Mouse (Mus musculus): ENCODE measurements around the gene Nudt8. TPM values are rescaled to one million over a fixed set of nuclear protein-coding genes. Genes with fewer than 3 reads are reported as not detected.

Gene Nudt8
- polyA plus RNA-seq, 1 experiment from 2014 or later, result 41.1 TPM

DNA sequence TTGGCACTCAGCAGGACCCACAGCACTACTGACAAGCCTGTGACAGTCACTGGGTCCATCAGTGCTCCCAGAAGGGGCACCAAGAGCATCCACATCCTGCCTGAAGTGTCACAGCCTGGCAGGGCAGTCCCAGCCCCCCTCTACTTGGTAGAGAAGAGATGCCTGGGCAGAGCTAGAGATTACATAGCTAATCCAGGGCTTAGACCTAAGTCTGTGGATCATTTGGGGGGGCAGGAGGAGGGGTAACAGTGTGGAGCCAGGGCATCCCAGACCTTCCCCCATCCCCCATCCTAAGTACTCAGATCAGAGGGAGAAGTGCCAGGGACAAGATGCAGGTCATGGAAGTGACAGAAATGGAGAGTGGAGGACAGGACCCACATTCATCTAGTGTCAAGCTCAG, 14.4 kb downstream of the Nudt8 start:
- H3K4me2 ChIP-seq (ENCODE audit: low read length), result no peak overlapping the region
- H3K9ac ChIP-seq (ENCODE audit: low read length), result no peak overlapping the region
- no peaks in the 10 kb centered on the region; the same call in 1 of the 2 replicates for H3K4me1 ChIP-seq (ENCODE audit: control insufficient read depth, insufficient read depth, low read length)
- H3K27me3 ChIP-seq (replicated peaks; ENCODE audit: control insufficient read depth, insufficient read depth, low read length), result no peaks in the 10 kb centered on the region
- ATAC-seq (no peak), DNase-seq (ENCODE audit: low spot score) (no peak)
- no peaks in the 10 kb centered on the region for H3K9me3 ChIP-seq (replicated peaks; ENCODE audit: control insufficient read depth, low read length)
- H3K4me3 ChIP-seq (ENCODE audit: low read depth, low read length), result no peak overlapping the region
- peaks cover 12% of the 10 kb centered on the region for H3K36me3 ChIP-seq (ENCODE audit: control insufficient read depth, insufficient read depth, low read length)
- H3K27ac ChIP-seq (ENCODE audit: low read depth, low read length), result no peak overlapping the region

DNA sequence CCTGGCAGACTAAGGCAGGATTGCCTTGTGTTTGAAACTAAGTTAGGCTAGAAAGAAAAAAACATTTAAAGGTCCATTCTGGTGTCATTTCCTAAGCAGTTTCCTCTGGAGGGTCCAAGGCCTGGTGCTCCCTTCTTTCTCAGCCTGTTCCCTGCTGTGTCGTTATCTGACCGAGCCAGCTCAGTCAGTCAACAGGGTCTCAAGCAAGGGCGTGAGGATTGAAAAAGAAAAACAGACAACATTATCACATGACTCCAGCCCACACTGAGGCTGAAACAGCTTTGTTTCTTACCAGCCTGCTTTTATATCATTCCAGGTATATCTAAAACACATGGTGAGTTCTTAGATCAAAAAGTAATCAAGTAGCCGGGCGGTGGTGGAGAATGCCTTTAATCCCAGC, 15.3 kb downstream of the Nudt8 start:
- no peak overlapping the region for H3K4me3 ChIP-seq (ENCODE audit: low read depth, low read length)
- no peaks in the 10 kb centered on the region for H3K9me3 ChIP-seq (replicated peaks; ENCODE audit: control insufficient read depth, low read length)
- no peak overlapping the region for H3K27ac ChIP-seq (ENCODE audit: low read depth, low read length)
- 62% methylated on average over 5 of the region's 5 CpGs for WGBS
- no peak for ATAC-seq
- no peak overlapping the region for H3K4me2 ChIP-seq (ENCODE audit: low read length)
- no peak for DNase-seq (ENCODE audit: low spot score)
- no peaks in the 10 kb centered on the region; the same call in 1 of the 2 replicates for H3K4me1 ChIP-seq (ENCODE audit: control insufficient read depth, insufficient read depth, low read length)
- H3K9ac ChIP-seq (ENCODE audit: low read length), result no peak overlapping the region
- H3K36me3 ChIP-seq (ENCODE audit: control insufficient read depth, insufficient read depth, low read length), result peaks cover 5% of the 10 kb centered on the region; the same call in 1 of the 2 replicates
- no peaks in the 10 kb centered on the region for H3K27me3 ChIP-seq (replicated peaks; ENCODE audit: control insufficient read depth, insufficient read depth, low read length)

GRCm38 (mm10) chr19:4017921-4018587, 17.7 kb downstream of the Nudt8 start:
- H3K4me2 ChIP-seq (ENCODE audit: low read length), result no peak overlapping the region
- WGBS, result 66% methylated on average over 10 of the region's 10 CpGs
- no peaks in the 10 kb centered on the region for H3K4me1 ChIP-seq (ENCODE audit: control insufficient read depth, insufficient read depth, low read length)
- H3K4me3 ChIP-seq (ENCODE audit: low read depth, low read length), result no peak overlapping the region
- no peak overlapping the region for H3K27ac ChIP-seq (ENCODE audit: low read depth, low read length)
- H3K9me3 ChIP-seq (replicated peaks; ENCODE audit: control insufficient read depth, low read length), result no peaks in the 10 kb centered on the region
- no peak overlapping the region for H3K9ac ChIP-seq (ENCODE audit: low read length)
- DNase-seq (ENCODE audit: low spot score) (no peak), ATAC-seq (no peak)
- H3K36me3 ChIP-seq (ENCODE audit: control insufficient read depth, insufficient read depth, low read length), result no peaks in the 10 kb centered on the region
- H3K27me3 ChIP-seq (replicated peaks; ENCODE audit: control insufficient read depth, insufficient read depth, low read length), result no peaks in the 10 kb centered on the region

GRCm38 (mm10) chr19:4018743-4019583, 18.6 kb downstream of the Nudt8 start:
- WGBS, result 26% methylated on average over 18 of the region's 18 CpGs
- Histone ChIP-seq H3K9ac (ENCODE audit: low read length) (no peak overlapping the region), H3K4me3 (ENCODE audit: low read depth, low read length) (no peak overlapping the region)

DNA sequence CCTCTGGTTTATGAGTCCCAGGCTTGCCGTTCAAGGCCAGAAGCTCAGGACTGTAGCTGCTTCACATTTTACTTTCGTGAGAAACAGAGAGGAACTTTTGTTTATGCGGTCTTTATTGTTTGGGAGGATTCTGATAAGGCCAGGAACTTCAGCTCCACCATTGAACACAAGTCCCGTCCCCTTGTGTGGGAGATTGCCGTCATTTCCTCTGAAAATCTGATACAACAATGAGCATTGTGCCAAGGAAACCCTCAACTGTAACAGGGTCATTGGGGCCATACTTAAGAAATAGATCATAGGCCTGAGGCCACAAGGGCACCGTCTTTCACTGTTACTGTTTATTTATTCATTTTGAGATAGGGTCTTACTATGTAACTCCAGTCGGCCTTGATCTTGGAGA, 22.8 kb downstream of the Nudt8 start:
- 85% methylated on average over 7 of the region's 7 CpGs for WGBS
- ATAC-seq, result no peak

More at GRCm38 (mm10) chr19:4018743-4019583, 18.6 kb downstream of the Nudt8 start:
- Histone ChIP-seq H3K27ac (ENCODE audit: low read depth, low read length) (no peak overlapping the region), H3K4me2 (ENCODE audit: low read length) (no peak overlapping the region), H3K36me3 (ENCODE audit: control insufficient read depth, insufficient read depth, low read length) (no peaks in the 10 kb centered on the region), H3K4me1 (ENCODE audit: control insufficient read depth, insufficient read depth, low read length) (no peaks in the 10 kb centered on the region), H3K27me3 (replicated peaks; ENCODE audit: control insufficient read depth, insufficient read depth, low read length) (no peaks in the 10 kb centered on the region), H3K9me3 (replicated peaks; ENCODE audit: control insufficient read depth, low read length) (no peaks in the 10 kb centered on the region)
- DNase-seq (ENCODE audit: low spot score), result peak; percentile 87
- ATAC-seq, result peak; percentile 66; the same call in 1 of the 2 replicates

GRCm38 (mm10) chr19:4027576-4027975, 27.2 kb downstream of the Nudt8 start:
- DNase-seq (ENCODE audit: low spot score) (no peak), ATAC-seq (no peak)
- Histone ChIP-seq H3K9me3 (replicated peaks; ENCODE audit: control insufficient read depth, low read length) (no peaks in the 10 kb centered on the region), H3K4me1 (ENCODE audit: control insufficient read depth, insufficient read depth, low read length) (no peaks in the 10 kb centered on the region), H3K4me3 (ENCODE audit: low read depth, low read length) (no peak overlapping the region), H3K36me3 (ENCODE audit: control insufficient read depth, insufficient read depth, low read length) (no peaks in the 10 kb centered on the region), H3K27me3 (replicated peaks; ENCODE audit: control insufficient read depth, insufficient read depth, low read length) (no peaks in the 10 kb centered on the region), H3K9ac (ENCODE audit: low read length) (no peak overlapping the region), H3K27ac (ENCODE audit: low read depth, low read length) (no peak overlapping the region), H3K4me2 (ENCODE audit: low read length) (no peak overlapping the region)

More for the DNA sequence above, 22.8 kb downstream of the Nudt8 start:
- H3K9ac ChIP-seq (ENCODE audit: low read length), result no peak overlapping the region
- no peak overlapping the region for H3K27ac ChIP-seq (ENCODE audit: low read depth, low read length)
- no peaks in the 10 kb centered on the region for H3K27me3 ChIP-seq (replicated peaks; ENCODE audit: control insufficient read depth, insufficient read depth, low read length)
- no peaks in the 10 kb centered on the region for H3K9me3 ChIP-seq (replicated peaks; ENCODE audit: control insufficient read depth, low read length)
- DNase-seq (ENCODE audit: low spot score), result no peak
- no peaks in the 10 kb centered on the region for H3K4me1 ChIP-seq (ENCODE audit: control insufficient read depth, insufficient read depth, low read length)
- no peak overlapping the region for H3K4me2 ChIP-seq (ENCODE audit: low read length)
- H3K4me3 ChIP-seq (ENCODE audit: low read depth, low read length), result no peak overlapping the region
- H3K36me3 ChIP-seq (ENCODE audit: control insufficient read depth, insufficient read depth, low read length), result no peaks in the 10 kb centered on the region

DNA sequence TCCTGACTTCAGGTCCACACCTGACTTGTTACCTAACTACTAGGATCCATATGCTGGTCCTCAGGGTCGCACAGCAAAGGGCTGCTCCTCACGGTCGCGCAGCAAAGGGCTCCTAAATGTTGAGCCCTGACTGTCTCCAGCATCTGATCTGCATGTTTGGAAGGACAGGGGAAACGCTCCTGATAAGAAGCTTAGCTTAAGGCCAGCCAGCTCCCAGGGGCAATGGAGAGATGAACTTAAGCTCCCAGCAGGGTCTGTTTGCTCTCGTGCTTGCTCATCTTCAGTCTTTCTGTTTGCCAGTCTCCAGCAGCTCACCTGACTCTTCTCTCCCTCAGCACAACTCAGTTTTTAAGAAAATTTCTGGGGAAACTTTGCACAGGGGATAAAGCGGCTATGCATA, 32.3 kb downstream of the Nudt8 start:
- 54% methylated on average over 7 of the region's 7 CpGs for WGBS
- Histone ChIP-seq H3K36me3 (ENCODE audit: control insufficient read depth, insufficient read depth, low read length) (0 out of 2 replicates have a peak, but pooled peaks cover 2% of the 10 kb centered on the region), H3K4me2 (ENCODE audit: low read length) (no peak overlapping the region), H3K4me3 (ENCODE audit: low read depth, low read length) (no peak overlapping the region), H3K4me1 (ENCODE audit: control insufficient read depth, insufficient read depth, low read length) (peaks cover 2% of the 10 kb centered on the region; the same call in 1 of the 2 replicates), H3K27me3 (replicated peaks; ENCODE audit: control insufficient read depth, insufficient read depth, low read length) (no peaks in the 10 kb centered on the region), H3K27ac (ENCODE audit: low read depth, low read length) (no peak overlapping the region), H3K9me3 (replicated peaks; ENCODE audit: control insufficient read depth, low read length) (no peaks in the 10 kb centered on the region), H3K9ac (ENCODE audit: low read length) (no peak overlapping the region)
- DNase-seq (ENCODE audit: low spot score), result no peak
- no peak for ATAC-seq

DNA sequence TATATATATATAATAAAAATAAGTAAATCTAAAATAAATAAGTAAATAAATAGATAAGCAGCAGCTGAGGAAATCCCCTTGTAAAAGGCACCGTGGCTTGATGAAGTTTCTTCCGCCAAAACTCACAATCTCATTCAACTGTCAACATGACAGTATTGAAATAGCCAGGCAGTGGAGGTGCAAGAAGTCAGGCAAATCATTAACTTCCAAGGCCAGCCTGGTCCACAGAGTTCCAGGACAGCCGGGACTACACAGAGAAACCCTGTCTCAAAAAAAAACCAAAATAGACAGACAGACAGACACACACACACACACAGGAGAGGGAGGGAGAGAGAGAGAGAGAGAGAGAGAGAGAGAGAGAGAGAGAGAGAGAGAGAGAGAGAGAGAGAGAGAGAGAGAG, 32.9 kb downstream of the Nudt8 start:
- DNase-seq (ENCODE audit: low spot score) (no peak), ATAC-seq (no peak)
- no peak overlapping the region for H3K4me3 ChIP-seq (ENCODE audit: low read depth, low read length)
- H3K27me3 ChIP-seq (replicated peaks; ENCODE audit: control insufficient read depth, insufficient read depth, low read length), result no peaks in the 10 kb centered on the region
- 75% methylated on average over 3 of the region's 3 CpGs for WGBS
- H3K9ac ChIP-seq (ENCODE audit: low read length), result no peak overlapping the region
- 0 out of 2 replicates have a peak, but pooled peaks cover 2% of the 10 kb centered on the region for H3K36me3 ChIP-seq (ENCODE audit: control insufficient read depth, insufficient read depth, low read length)
- peaks cover 2% of the 10 kb centered on the region; the same call in 1 of the 2 replicates for H3K4me1 ChIP-seq (ENCODE audit: control insufficient read depth, insufficient read depth, low read length)
- H3K27ac ChIP-seq (ENCODE audit: low read depth, low read length), result no peak overlapping the region
- H3K4me2 ChIP-seq (ENCODE audit: low read length), result no peak overlapping the region
- no peaks in the 10 kb centered on the region for H3K9me3 ChIP-seq (replicated peaks; ENCODE audit: control insufficient read depth, low read length)

DNA sequence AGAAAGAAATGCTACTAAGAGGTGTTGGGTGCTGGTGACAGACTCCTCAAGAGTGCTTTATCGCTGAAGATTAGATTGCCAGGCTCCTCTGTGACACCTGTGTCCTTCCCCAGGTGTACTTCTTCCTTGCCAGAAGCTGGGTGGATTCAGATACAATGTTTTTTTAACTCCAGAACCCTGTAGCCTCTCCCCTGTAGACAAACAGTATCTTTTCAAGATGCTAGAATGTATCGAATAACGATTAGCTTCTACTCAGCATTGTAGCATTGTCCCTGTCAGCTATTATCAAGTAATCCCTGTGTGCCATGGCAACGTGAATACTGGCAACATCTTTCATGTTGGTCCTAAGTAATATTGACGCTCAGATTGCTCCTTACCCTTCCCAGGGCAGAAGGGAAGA, 33.4 kb downstream of the Nudt8 start:
- H3K27me3 ChIP-seq (replicated peaks; ENCODE audit: control insufficient read depth, insufficient read depth, low read length), result no peaks in the 10 kb centered on the region
- no peak overlapping the region for H3K4me2 ChIP-seq (ENCODE audit: low read length)
- no peak overlapping the region for H3K9ac ChIP-seq (ENCODE audit: low read length)
- DNase-seq (ENCODE audit: low spot score) (no peak), ATAC-seq (no peak)
- no peaks in the 10 kb centered on the region for H3K9me3 ChIP-seq (replicated peaks; ENCODE audit: control insufficient read depth, low read length)
- H3K36me3 ChIP-seq (ENCODE audit: control insufficient read depth, insufficient read depth, low read length), result 0 out of 2 replicates have a peak, but pooled peaks cover 2% of the 10 kb centered on the region
- WGBS, result 59% methylated on average over 5 of the region's 5 CpGs
- no peak overlapping the region for H3K27ac ChIP-seq (ENCODE audit: low read depth, low read length)
- H3K4me1 ChIP-seq (ENCODE audit: control insufficient read depth, insufficient read depth, low read length), result peaks cover 2% of the 10 kb centered on the region; the same call in 1 of the 2 replicates
- H3K4me3 ChIP-seq (ENCODE audit: low read depth, low read length), result no peak overlapping the region

All from forebrain, embryonic 14.5 days (tissue).